In the genomic region with DNA sequence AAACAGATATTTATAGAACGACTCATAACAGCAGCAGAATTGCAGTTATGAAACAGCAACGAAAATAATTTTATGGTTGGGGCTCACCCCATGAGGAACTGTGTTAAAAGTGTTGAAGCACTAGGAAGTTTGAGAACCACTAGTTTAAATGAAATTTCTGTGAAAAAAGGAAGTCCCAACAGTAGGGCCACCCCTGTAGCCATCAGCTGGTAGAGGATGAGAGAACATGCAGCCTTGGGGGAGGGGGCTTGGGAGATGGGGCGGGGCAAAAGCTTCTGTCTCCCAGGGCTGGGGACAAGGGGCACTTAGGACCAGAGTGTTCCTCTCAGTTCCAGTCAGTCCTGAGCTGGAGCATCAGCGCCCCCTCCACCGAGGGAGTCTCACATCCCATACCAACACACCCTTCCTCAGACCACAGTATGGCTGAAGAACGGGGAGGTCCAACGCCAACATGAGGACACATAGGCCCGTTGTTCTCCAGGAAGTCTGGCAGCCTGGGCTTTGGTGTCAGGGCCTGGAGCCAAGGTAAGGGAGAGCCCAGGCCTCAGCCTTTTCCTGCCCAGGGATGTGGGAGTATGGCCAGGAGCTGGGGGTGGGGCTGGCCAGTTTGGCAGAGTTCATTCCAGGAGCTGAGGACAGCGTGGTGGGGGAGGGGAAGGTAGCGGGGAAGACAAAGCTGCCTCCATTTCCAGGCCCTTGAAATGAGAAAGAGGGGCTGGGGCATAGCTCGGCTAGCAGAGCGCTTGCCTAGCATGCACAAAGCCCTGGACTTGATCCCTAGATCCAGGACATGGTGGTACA, we compare ENCODE assay signal across 8 mouse cellular contexts. TPM values are rescaled to one million over a fixed set of nuclear protein-coding genes. Genes with fewer than 3 reads are reported as not detected.
DNase-seq lines count a peak whose midpoint lies in the region; ATAC-seq and TF ChIP-seq lines count a peak whose summit lies in the region.

No protein-coding gene starts in this region.

- 34% methylated on average over 12 of the region's 12 CpGs for WGBS in forebrain, embryonic 14.5 days
- WGBS in liver, postnatal 0 days (ENCODE audit: insufficient replicate concordance): 44% methylated on average over 11 of the region's 12 CpGs
- 37% methylated on average over 12 of the region's 12 CpGs for WGBS in neural tube, embryonic 15.5 days

- H3K9me3 ChIP-seq in ES-Bruce4 (replicated peaks; ENCODE audit: control insufficient read depth, insufficient read depth, low read length, poor library complexity, severe bottlenecking): no peaks in the 10 kb centered on the region
- no peaks in the 10 kb centered on the region for H3K9me3 ChIP-seq in forebrain, embryonic 14.5 days (replicated peaks; ENCODE audit: control insufficient read depth, low read length)
- H3K9me3 ChIP-seq in liver, postnatal 0 days (ENCODE audit: low read length): no peaks in the 10 kb centered on the region
- no peaks in the 10 kb centered on the region for H3K9me3 ChIP-seq in neural tube, embryonic 15.5 days (replicated peaks)

- no peak overlapping the region for H3K9ac ChIP-seq in ES-Bruce4 (ENCODE audit: low read depth, poor library complexity, severe bottlenecking)
- peak overlapping the region; percentile 36 for H3K9ac ChIP-seq in forebrain, embryonic 14.5 days (ENCODE audit: low read length)
- 0 out of 2 replicates have a peak overlapping the region, but pooled peaks have one; percentile 31 for H3K9ac ChIP-seq in liver, postnatal 0 days (replicated peaks)
- H3K9ac ChIP-seq in neural tube, embryonic 15.5 days (replicated peaks): no peak overlapping the region

- peak overlapping the region; percentile 65 for H3K27ac ChIP-seq in ES-Bruce4 (ENCODE audit: insufficient read depth, low read length)
- peak overlapping the region; percentile 85 for H3K27ac ChIP-seq in bone marrow macrophage, adult 2 months (ENCODE audit: insufficient read depth, low read depth, low read length)
- H3K27ac ChIP-seq in forebrain, embryonic 14.5 days (ENCODE audit: low read depth, low read length): peak overlapping the region; percentile 72
- peak overlapping the region; percentile 74 for H3K27ac ChIP-seq in liver, postnatal 0 days (ENCODE audit: low read depth)
- H3K27ac ChIP-seq in neural tube, embryonic 15.5 days (replicated peaks): peak overlapping the region; percentile 62

- TF ChIP-seq POLR2A in ES-Bruce4 (IDR thresholded peaks at IDR 0.05; ENCODE audit: insufficient read depth, low read length): no peak
- no peak for TF ChIP-seq POLR2A in bone marrow macrophage, adult 2 months (IDR thresholded peaks at IDR 0.05; ENCODE audit: borderline replicate concordance, low read depth, low read length)

- peaks cover 4% of the 10 kb centered on the region for H3K4me1 ChIP-seq in ES-Bruce4 (ENCODE audit: control insufficient read depth, insufficient read depth, low read length)
- peaks cover 32% of the 10 kb centered on the region for H3K4me1 ChIP-seq in bone marrow macrophage, adult 2 months (ENCODE audit: control insufficient read depth, insufficient read depth, low read length)
- peaks cover 5% of the 10 kb centered on the region; the same call in 1 of the 2 replicates for H3K4me1 ChIP-seq in forebrain, embryonic 14.5 days (ENCODE audit: control insufficient read depth, insufficient read depth, low read length)
- peaks cover 45% of the 10 kb centered on the region for H3K4me1 ChIP-seq in liver, postnatal 0 days (ENCODE audit: insufficient read depth)
- H3K4me1 ChIP-seq in neural tube, embryonic 15.5 days: peaks cover 24% of the 10 kb centered on the region

- intact Hi-C loops in heart, postnatal 10 days (cut with DNase I): loop anchor here (1.0 kb wide), 1 partner anchor 45 kb away; no protein-coding TSS in a partner anchor

- H3K36me3 ChIP-seq in ES-Bruce4 (ENCODE audit: control insufficient read depth, insufficient read depth, low read length, poor library complexity, severe bottlenecking): peaks cover 24% of the 10 kb centered on the region
- H3K36me3 ChIP-seq in forebrain, embryonic 14.5 days (ENCODE audit: control insufficient read depth, insufficient read depth, low read length): no peaks in the 10 kb centered on the region
- peaks cover 37% of the 10 kb centered on the region for H3K36me3 ChIP-seq in liver, postnatal 0 days (replicated peaks; ENCODE audit: insufficient read depth, low read length)
- 0 out of 2 replicates have a peak, but pooled peaks cover 4% of the 10 kb centered on the region for H3K36me3 ChIP-seq in neural tube, embryonic 15.5 days

- H3K27me3 ChIP-seq in ES-Bruce4 (ENCODE audit: control insufficient read depth, insufficient read depth, low read length, poor library complexity, severe bottlenecking): no peaks in the 10 kb centered on the region
- no peaks in the 10 kb centered on the region for H3K27me3 ChIP-seq in forebrain, embryonic 14.5 days (replicated peaks; ENCODE audit: control insufficient read depth, insufficient read depth, low read length)
- no peaks in the 10 kb centered on the region for H3K27me3 ChIP-seq in liver, postnatal 0 days (ENCODE audit: insufficient read depth, low read length)
- H3K27me3 ChIP-seq in neural tube, embryonic 15.5 days (replicated peaks): no peaks in the 10 kb centered on the region

- DNase-seq in forebrain, embryonic 14.5 days (ENCODE audit: low spot score): peak; percentile 61
- DNase-seq in heart, postnatal 10 days: peak; percentile 97
- peak; percentile 90 to 94 for DNase-seq in kidney, postnatal 25 days
- peak; percentile 68 for DNase-seq in liver, postnatal 0 days
- no peak for DNase-seq in T-cell, adult 2 months (ENCODE audit: low spot score)

- peak; percentile 44 for ATAC-seq in forebrain, embryonic 14.5 days
- peak; percentile 26 for ATAC-seq in liver, postnatal 0 days
- peak; percentile 61 for ATAC-seq in neural tube, embryonic 15.5 days (ENCODE audit: low FRiP score)

- H3K4me2 ChIP-seq in forebrain, embryonic 14.5 days (ENCODE audit: low read length): no peak overlapping the region
- H3K4me2 ChIP-seq in liver, postnatal 0 days (ENCODE audit: low read depth, low read length): peak overlapping the region; percentile 18; the same call in 1 of the 2 replicates
- H3K4me2 ChIP-seq in neural tube, embryonic 15.5 days: no peak overlapping the region

- TF ChIP-seq CTCF in ES-Bruce4 (IDR thresholded peaks at IDR 0.05; ENCODE audit: low read depth, low read length): no peak
- TF ChIP-seq CTCF in bone marrow macrophage, adult 2 months (IDR thresholded peaks at IDR 0.05; ENCODE audit: low read depth, low read length): no peak
- no peak for TF ChIP-seq CTCF in liver, postnatal 0 days (IDR thresholded peaks at IDR 0.05; ENCODE audit: low read depth)

- TF ChIP-seq EP300 in ES-Bruce4 (IDR thresholded peaks at IDR 0.05; ENCODE audit: insufficient read depth, low read depth, low read length): no peak
- no peak for TF ChIP-seq EP300 in liver, postnatal 0 days (IDR thresholded peaks at IDR 0.05; ENCODE audit: low read depth)

- peak overlapping the region; percentile 41 for H3K4me3 ChIP-seq in ES-Bruce4 (ENCODE audit: low read depth, low read length)
- H3K4me3 ChIP-seq in bone marrow macrophage, adult 2 months (ENCODE audit: insufficient read depth, low read length): peak overlapping the region; percentile 9
- H3K4me3 ChIP-seq in forebrain, embryonic 14.5 days (ENCODE audit: low read depth, low read length): no peak overlapping the region
- no peak overlapping the region for H3K4me3 ChIP-seq in liver, postnatal 0 days (ENCODE audit: low read depth, low read length)
- H3K4me3 ChIP-seq in neural tube, embryonic 15.5 days (replicated peaks): no peak overlapping the region

RNA-seq across cellular contexts. Expression of a gene that starts 11.2 kb away (rescaled TPM):
- 3,626 and 3,708 TPM in 2 replicates for polyA plus RNA-seq in ES-Bruce4 (2011; ENCODE audit: insufficient read depth, insufficient read length, low read depth, missing spikeins)
- 586 and 617 TPM in 2 replicates for polyA plus RNA-seq in bone marrow macrophage, adult 2 months (2012; ENCODE audit: insufficient read depth, insufficient read length, missing spikeins)
- 1,462 and 1,472 TPM in 2 replicates for polyA plus RNA-seq in forebrain, embryonic 14.5 days (2014; fragmentation: Nextera tagmentation; extraction: Ambion mirVana)
- total RNA-seq in heart, postnatal 10 days (2021): 1,000 to 10,000 TPM; 1,000 to 1,054 TPM
- polyA plus RNA-seq in liver, postnatal 0 days (2015; fragmentation: Nextera tagmentation; extraction: Ambion mirVana): 419 and 445 TPM in 2 replicates
- 1,466 and 1,575 TPM in 2 replicates for polyA plus RNA-seq in neural tube, embryonic 15.5 days (2015; fragmentation: Nextera tagmentation; extraction: Ambion mirVana)

RNA-seq across cellular contexts. Expression of a gene that starts 15.1 kb away (rescaled TPM):
- polyA plus RNA-seq in ES-Bruce4 (2011; ENCODE audit: insufficient read depth, insufficient read length, low read depth, missing spikeins): 132 and 134 TPM in 2 replicates
- polyA plus RNA-seq in bone marrow macrophage, adult 2 months (2012; ENCODE audit: insufficient read depth, insufficient read length, missing spikeins): 88.6 and 93.9 TPM in 2 replicates
- 53.0 and 60.9 TPM in 2 replicates for polyA plus RNA-seq in forebrain, embryonic 14.5 days (2014; fragmentation: Nextera tagmentation; extraction: Ambion mirVana)
- total RNA-seq in heart, postnatal 10 days (2021): 10 to 100 TPM; 88.3 to 99.0 TPM
- 83.0 and 91.6 TPM in 2 replicates for polyA plus RNA-seq in liver, postnatal 0 days (2015; fragmentation: Nextera tagmentation; extraction: Ambion mirVana)
- 42.8 and 77.5 TPM in 2 replicates for polyA plus RNA-seq in neural tube, embryonic 15.5 days (2015; fragmentation: Nextera tagmentation; extraction: Ambion mirVana)

RNA-seq across cellular contexts. Expression of a gene that starts 17.6 kb away (rescaled TPM):
- polyA plus RNA-seq in ES-Bruce4 (2011; ENCODE audit: insufficient read depth, insufficient read length, low read depth, missing spikeins): 19.2 and 22.6 TPM in 2 replicates
- not detected in 2 replicates for polyA plus RNA-seq in bone marrow macrophage, adult 2 months (2012; ENCODE audit: insufficient read depth, insufficient read length, missing spikeins)
- polyA plus RNA-seq in forebrain, embryonic 14.5 days (2014; fragmentation: Nextera tagmentation; extraction: Ambion mirVana): not detected in 2 replicates
- not detected for total RNA-seq in heart, postnatal 10 days (2021)
- 0.19 TPM in 1 of 2 replicates, not detected in the other for polyA plus RNA-seq in liver, postnatal 0 days (2015; fragmentation: Nextera tagmentation; extraction: Ambion mirVana)
- polyA plus RNA-seq in neural tube, embryonic 15.5 days (2015; fragmentation: Nextera tagmentation; extraction: Ambion mirVana): 1.5 and 1.6 TPM in 2 replicates

RNA-seq across cellular contexts. Expression of a gene that starts 20.6 kb away (rescaled TPM):
- polyA plus RNA-seq in ES-Bruce4 (2011; ENCODE audit: insufficient read depth, insufficient read length, low read depth, missing spikeins): 28.2 and 31.7 TPM in 2 replicates
- polyA plus RNA-seq in bone marrow macrophage, adult 2 months (2012; ENCODE audit: insufficient read depth, insufficient read length, missing spikeins): 73.7 and 83.1 TPM in 2 replicates
- 99.4 and 102 TPM in 2 replicates for polyA plus RNA-seq in forebrain, embryonic 14.5 days (2014; fragmentation: Nextera tagmentation; extraction: Ambion mirVana)
- total RNA-seq in heart, postnatal 10 days (2021): 10 to 100 TPM; 34.5 to 36.8 TPM
- 47.7 and 47.9 TPM in 2 replicates for polyA plus RNA-seq in liver, postnatal 0 days (2015; fragmentation: Nextera tagmentation; extraction: Ambion mirVana)
- polyA plus RNA-seq in neural tube, embryonic 15.5 days (2015; fragmentation: Nextera tagmentation; extraction: Ambion mirVana): 86.3 and 99.5 TPM in 2 replicates

RNA-seq across cellular contexts. Expression of a gene that starts 28.8 kb away (rescaled TPM):
- polyA plus RNA-seq in ES-Bruce4 (2011; ENCODE audit: insufficient read depth, insufficient read length, low read depth, missing spikeins): 2.7 and 3.0 TPM in 2 replicates
- polyA plus RNA-seq in bone marrow macrophage, adult 2 months (2012; ENCODE audit: insufficient read depth, insufficient read length, missing spikeins): 27.0 and 30.8 TPM in 2 replicates
- 3.3 and 4.1 TPM in 2 replicates for polyA plus RNA-seq in forebrain, embryonic 14.5 days (2014; fragmentation: Nextera tagmentation; extraction: Ambion mirVana)
- total RNA-seq in heart, postnatal 10 days (2021): 1 to 10 TPM; 1.8 to 2.7 TPM
- 2.8 and 3.0 TPM in 2 replicates for polyA plus RNA-seq in liver, postnatal 0 days (2015; fragmentation: Nextera tagmentation; extraction: Ambion mirVana)
- 4.8 and 10.1 TPM in 2 replicates for polyA plus RNA-seq in neural tube, embryonic 15.5 days (2015; fragmentation: Nextera tagmentation; extraction: Ambion mirVana)

Comparison
In these comparisons a context has a peak if more than half of its experiments do, and no peak if none do; other contexts are left out.
1. H3K4me3 ChIP-seq: peak in ES-Bruce4 (single experiment) and bone marrow macrophage, adult 2 months (single experiment); none in forebrain, embryonic 14.5 days (single experiment), liver, postnatal 0 days (single experiment) and neural tube, embryonic 15.5 days (single experiment).
2. H3K9ac ChIP-seq: peak in forebrain, embryonic 14.5 days (single experiment) and liver, postnatal 0 days (single experiment); none in ES-Bruce4 (single experiment) and neural tube, embryonic 15.5 days (single experiment).
3. Peak in every context shown above with its lines, with median percentiles within 50 percentile points of each other: H3K27ac ChIP-seq and ATAC-seq.